Mouse (Mus musculus): ENCODE results near the gene Dolpp1. TPM values are rescaled to one million over a fixed set of nuclear protein-coding genes. Genes with fewer than 3 reads are reported as not detected.

Dolpp1 gene
- polyA plus RNA-seq, 1 experiment = 24.4 TPM

DNA sequence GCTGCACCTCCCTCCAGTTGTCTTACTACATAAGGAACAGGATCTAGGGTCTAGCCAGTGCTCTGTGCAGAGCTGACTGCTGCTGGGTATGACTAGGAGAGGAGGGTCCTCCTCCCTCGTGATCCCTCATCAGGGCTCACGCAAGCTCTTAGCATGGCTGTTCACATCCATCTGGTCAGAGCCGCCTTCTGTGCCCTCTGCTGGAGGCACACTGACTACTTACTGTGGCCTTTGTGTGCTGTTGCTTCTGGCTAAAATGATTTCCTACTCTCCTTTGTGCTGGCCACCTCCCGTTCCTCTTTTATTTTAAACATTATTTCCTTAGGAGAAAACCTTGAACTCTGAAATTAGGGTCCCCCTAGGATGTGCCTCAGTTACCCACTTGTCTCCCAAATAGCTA is 44.8 kb downstream of the Dolpp1 start:
- Histone ChIP-seq H3K27me3 (replicated peaks) (no peaks in the 10 kb centered on the region), H3K9me3 (no peaks in the 10 kb centered on the region), H3K36me3 (replicated peaks; ENCODE audit: low read length) (peaks cover 89% of the 10 kb centered on the region), H3K4me1 (peaks cover 48% of the 10 kb centered on the region), H3K4me3 (replicated peaks) (no peak overlapping the region)
- TF ChIP-seq FLI1 (IDR thresholded peaks at IDR 0.05; ENCODE audit: low read length) (no peak), GATA1 (IDR thresholded peaks at IDR 0.05; ENCODE audit: borderline replicate concordance, low read length) (no peak)

DNA sequence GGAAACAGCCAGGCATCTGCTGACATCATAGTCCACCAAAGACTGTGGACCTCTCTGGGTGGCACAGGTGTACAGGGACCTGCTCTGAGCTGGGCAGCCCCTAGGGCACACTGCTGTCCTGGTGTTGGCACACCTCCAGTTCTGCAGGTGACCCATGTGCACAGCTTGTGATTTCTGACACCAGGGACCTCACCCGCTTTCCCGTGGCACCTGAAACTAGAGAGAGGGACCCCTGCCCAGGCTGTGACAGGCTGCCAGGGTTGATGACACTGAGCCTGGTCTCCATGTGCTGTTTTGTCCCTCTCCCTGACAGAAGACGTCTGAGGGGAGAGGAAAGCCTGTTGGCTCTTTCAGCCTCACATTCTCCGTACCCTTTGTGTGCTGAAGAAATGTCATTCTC is 45.7 kb downstream of the Dolpp1 start:
- TF ChIP-seq GATA1 (IDR thresholded peaks at IDR 0.05; ENCODE audit: borderline replicate concordance, low read length) = no peak
- no peak for TF ChIP-seq FLI1 (IDR thresholded peaks at IDR 0.05; ENCODE audit: low read length)
- H3K27me3 ChIP-seq (replicated peaks) = no peaks in the 10 kb centered on the region
- H3K4me3 ChIP-seq (replicated peaks) = no peak overlapping the region
- H3K9me3 ChIP-seq = no peaks in the 10 kb centered on the region
- H3K36me3 ChIP-seq (replicated peaks; ENCODE audit: low read length) = peaks cover 89% of the 10 kb centered on the region
- H3K4me1 ChIP-seq = peaks cover 57% of the 10 kb centered on the region

DNA sequence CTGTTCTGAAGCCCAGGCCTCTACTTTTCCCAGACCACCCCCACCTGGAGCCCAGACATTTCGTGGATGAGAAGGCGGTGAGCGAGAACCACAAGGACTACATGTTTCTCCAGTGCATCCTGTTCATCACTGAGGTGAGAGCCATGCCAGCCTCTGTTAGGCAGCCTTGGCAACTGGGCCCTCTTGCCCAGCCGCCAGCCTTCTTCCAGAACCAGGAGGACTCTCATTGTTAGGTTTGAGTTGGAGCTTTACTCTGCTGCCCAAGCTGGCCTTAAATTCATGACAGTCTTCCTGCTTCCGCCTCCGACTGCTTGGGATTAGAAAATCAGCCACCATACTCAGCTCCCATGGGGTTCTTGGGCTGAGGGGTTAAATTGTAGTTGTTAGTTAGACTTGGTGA is 47.6 kb downstream of the Dolpp1 start:
- peaks cover 89% of the 10 kb centered on the region for H3K36me3 ChIP-seq (replicated peaks; ENCODE audit: low read length)
- H3K9me3 ChIP-seq = no peaks in the 10 kb centered on the region
- no peak overlapping the region for H3K4me3 ChIP-seq (replicated peaks)
- no peak for TF ChIP-seq FLI1 (IDR thresholded peaks at IDR 0.05; ENCODE audit: low read length)
- TF ChIP-seq GATA1 (IDR thresholded peaks at IDR 0.05; ENCODE audit: borderline replicate concordance, low read length) = no peak
- H3K27me3 ChIP-seq (replicated peaks) = no peaks in the 10 kb centered on the region
- peaks cover 62% of the 10 kb centered on the region for H3K4me1 ChIP-seq

DNA sequence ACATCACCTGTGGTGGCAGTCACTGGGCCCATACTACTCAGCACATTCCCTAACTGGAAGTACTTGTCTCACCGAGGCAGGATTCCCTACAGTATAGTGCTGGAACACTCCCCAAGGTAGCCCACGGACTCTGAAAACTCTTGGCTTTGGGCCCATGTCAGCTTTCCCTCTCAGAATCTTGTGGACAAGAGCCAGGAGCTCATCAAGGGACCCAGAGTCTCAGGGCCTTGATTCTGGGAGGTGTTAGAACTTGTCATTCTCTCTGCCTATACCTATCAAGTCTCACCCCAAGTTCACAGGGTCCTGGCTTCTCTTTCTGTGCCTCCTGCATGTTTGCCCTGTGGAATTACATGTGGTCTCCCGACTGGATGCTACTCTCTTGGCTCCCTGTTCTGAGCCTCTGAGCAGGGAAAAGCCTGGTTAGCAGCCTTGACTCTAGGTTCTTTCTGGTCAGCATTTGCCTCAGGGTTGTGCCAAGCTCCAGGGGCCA is 48.2 kb downstream of the Dolpp1 start:
- H3K27me3 ChIP-seq (replicated peaks) = no peaks in the 10 kb centered on the region
- H3K4me3 ChIP-seq (replicated peaks) = no peak overlapping the region
- peaks cover 62% of the 10 kb centered on the region for H3K4me1 ChIP-seq
- TF ChIP-seq FLI1 (IDR thresholded peaks at IDR 0.05; ENCODE audit: low read length) = no peak
- no peak for TF ChIP-seq GATA1 (IDR thresholded peaks at IDR 0.05; ENCODE audit: borderline replicate concordance, low read length)
- peaks cover 89% of the 10 kb centered on the region for H3K36me3 ChIP-seq (replicated peaks; ENCODE audit: low read length)
- H3K9me3 ChIP-seq = no peaks in the 10 kb centered on the region

DNA sequence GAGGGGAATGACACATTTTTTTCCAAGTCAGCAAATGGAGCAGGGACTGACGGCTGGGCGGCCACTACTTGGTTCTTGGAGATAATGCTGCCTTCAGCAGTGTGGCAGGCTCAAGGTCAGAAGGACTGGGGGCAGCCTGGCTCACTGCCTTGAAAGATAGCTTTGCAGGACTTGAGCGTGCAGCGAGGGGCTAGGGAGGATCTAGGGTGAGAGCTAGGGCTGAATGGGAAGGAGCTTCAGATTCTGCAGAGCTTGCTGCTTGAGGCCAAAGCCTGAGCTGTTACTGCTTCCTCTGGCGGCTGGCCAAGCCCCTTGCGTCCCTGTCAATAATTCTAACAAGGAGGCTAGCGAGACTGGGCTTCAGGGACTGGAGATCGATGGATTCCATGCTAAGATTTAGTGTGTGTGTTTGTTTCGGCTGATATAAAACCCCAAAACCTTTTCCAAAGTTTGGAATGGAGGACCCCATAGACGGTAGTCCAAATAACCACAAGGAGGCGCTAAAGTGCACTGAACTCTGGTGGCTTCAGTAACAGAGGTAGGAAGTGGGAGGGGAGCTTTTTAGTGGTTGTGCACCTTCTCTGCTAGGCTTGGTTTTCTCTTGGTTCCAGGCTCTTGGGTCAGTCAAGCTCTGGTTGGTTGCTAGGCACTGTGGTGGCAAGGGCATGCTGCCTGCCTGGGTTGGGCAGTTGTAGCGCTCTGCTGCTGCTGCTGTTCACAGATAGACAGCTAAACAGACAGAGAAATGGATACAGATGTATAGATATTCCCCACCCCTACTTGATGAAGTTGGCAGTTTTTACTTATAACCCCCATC is 48.9 kb downstream of the Dolpp1 start:
- Histone ChIP-seq H3K27me3 (replicated peaks) (no peaks in the 10 kb centered on the region), H3K36me3 (replicated peaks; ENCODE audit: low read length) (peaks cover 89% of the 10 kb centered on the region), H3K9me3 (no peaks in the 10 kb centered on the region), H3K4me3 (replicated peaks) (peak overlapping the region; percentile 83), H3K4me1 (peaks cover 60% of the 10 kb centered on the region)
- TF ChIP-seq GATA1 (IDR thresholded peaks at IDR 0.05; ENCODE audit: borderline replicate concordance, low read length) (no peak), FLI1 (IDR thresholded peaks at IDR 0.05; ENCODE audit: low read length) (no peak)

DNA sequence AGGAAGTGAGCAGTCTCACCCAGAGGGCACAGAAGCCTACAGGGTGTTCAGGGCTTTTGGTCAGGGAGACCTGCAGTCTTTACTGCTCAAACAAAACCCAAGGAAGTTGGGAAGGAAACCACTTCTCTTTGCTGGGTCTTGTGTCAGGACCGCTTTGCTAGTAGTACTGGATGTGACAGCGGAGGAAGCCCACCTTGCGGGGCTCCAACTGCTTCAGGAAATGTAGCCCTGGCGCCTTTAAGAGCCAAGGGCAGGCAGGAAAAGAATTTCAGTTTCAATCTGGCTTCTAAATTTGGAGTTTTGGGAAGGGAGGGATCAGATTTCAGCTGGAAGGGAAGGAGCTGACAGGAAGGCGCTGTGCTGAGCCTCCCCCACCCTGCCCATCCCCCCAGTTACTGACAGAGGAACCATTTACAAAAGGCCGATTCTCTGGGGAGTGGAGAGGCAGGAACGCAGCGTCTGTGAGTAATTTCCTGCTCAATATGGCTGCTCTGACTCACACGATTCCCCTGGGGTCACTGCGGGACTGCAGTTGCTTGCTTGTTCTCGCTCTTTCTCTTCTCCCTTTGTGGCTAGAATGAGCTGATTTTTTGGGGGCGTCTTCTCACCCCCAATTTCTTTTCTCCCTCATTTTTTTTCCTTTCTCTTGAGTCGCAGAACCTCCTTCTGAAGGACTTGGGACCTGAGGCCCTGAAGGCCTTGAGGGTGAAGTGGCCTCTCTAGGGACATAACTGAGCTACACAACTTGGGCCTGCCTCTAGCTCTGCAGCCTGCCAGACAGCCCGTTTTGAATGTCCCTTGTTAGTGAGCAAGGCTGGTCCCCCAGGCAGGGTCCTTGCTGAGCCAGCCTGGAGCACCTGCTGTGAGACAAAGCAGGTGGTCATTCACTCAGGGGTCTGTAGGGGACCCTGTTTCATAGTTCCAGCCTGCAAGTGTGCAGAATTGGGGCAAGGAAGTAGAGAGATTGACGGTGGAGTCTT is 49.8 kb downstream of the Dolpp1 start:
- Histone ChIP-seq H3K27me3 (replicated peaks) (no peaks in the 10 kb centered on the region), H3K4me1 (peaks cover 54% of the 10 kb centered on the region), H3K9me3 (no peaks in the 10 kb centered on the region), H3K4me3 (replicated peaks) (peak overlapping the region; percentile 83), H3K36me3 (replicated peaks; ENCODE audit: low read length) (peaks cover 90% of the 10 kb centered on the region)
- no peak for TF ChIP-seq GATA1 (IDR thresholded peaks at IDR 0.05; ENCODE audit: borderline replicate concordance, low read length)
- TF ChIP-seq FLI1 (IDR thresholded peaks at IDR 0.05; ENCODE audit: low read length) = no peak

DNA sequence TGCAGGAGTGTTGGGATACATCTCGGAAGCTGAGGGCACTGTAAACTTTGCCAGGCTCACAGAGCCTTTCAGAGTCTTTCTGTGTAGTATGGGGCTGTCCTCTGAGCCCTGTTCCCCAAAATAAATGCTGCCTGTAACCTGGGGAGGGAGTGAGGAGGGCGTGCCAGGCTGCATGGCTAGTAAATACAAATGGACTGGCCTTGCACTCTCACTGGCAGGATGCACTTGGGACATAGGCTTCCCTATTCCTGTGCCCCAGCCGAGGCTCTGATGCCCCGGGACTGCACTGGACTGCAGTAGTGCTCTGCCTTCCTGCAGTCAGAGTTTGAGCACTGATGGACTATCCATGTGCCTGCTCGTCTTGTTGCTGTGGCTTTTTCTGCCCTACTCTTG is 50.4 kb downstream of the Dolpp1 start:
- Histone ChIP-seq H3K36me3 (replicated peaks; ENCODE audit: low read length) (peaks cover 90% of the 10 kb centered on the region), H3K4me1 (peaks cover 51% of the 10 kb centered on the region), H3K4me3 (replicated peaks) (peak overlapping the region; percentile 83), H3K27me3 (replicated peaks) (no peaks in the 10 kb centered on the region), H3K9me3 (no peaks in the 10 kb centered on the region)
- TF ChIP-seq FLI1 (IDR thresholded peaks at IDR 0.05; ENCODE audit: low read length) = no peak
- no peak for TF ChIP-seq GATA1 (IDR thresholded peaks at IDR 0.05; ENCODE audit: borderline replicate concordance, low read length)

DNA sequence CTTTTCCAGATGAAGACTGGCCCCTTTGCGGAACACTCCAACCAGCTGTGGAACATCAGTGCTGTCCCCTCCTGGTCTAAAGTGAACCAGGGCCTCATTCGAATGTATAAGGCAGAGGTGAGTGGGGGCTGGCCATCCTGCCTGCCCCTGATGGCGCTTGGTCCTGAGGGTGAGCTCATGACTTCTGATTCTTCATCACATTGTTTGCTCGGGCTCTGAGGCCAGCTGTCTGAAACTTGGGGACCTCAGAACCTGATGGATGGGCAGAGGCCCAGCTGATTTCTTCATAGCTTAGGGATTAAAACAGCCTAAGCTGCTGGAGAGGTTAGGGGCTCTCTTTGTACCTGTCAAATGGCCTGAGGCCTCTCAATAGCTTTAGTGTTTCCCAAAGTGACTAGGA is 51.2 kb downstream of the Dolpp1 start:
- peaks cover 45% of the 10 kb centered on the region for H3K4me1 ChIP-seq
- H3K27me3 ChIP-seq (replicated peaks) = no peaks in the 10 kb centered on the region
- peaks cover 90% of the 10 kb centered on the region for H3K36me3 ChIP-seq (replicated peaks; ENCODE audit: low read length)
- H3K4me3 ChIP-seq (replicated peaks) = no peak overlapping the region
- TF ChIP-seq GATA1 (IDR thresholded peaks at IDR 0.05; ENCODE audit: borderline replicate concordance, low read length) (no peak), FLI1 (IDR thresholded peaks at IDR 0.05; ENCODE audit: low read length) (no peak)
- no peaks in the 10 kb centered on the region for H3K9me3 ChIP-seq

DNA sequence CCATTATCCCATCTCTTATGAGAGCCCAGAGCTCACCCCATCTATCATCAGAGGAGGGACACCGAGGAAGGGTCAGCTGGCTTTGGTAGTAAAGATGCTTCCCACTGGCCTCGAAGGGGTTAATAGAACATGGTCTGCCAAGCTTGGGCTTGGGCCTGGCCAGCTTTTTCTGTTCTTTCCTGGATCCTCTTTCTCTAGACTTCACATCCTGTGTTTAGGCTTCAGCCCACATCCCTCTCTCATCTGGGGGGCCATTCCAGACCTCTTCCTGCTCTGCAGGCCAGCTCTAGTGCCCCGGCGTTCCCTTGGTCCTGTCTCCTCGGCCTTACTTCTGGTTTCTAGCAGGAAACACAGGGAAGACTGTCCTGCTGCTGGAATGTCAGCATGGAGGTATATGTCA is 52.0 kb downstream of the Dolpp1 start:
- Histone ChIP-seq H3K36me3 (replicated peaks; ENCODE audit: low read length) (peaks cover 89% of the 10 kb centered on the region), H3K4me3 (replicated peaks) (no peak overlapping the region), H3K9me3 (peaks cover under 1% of the 10 kb centered on the region; the same call in 1 of the 2 replicates), H3K27me3 (replicated peaks) (no peaks in the 10 kb centered on the region), H3K4me1 (peaks cover 42% of the 10 kb centered on the region)
- TF ChIP-seq GATA1 (IDR thresholded peaks at IDR 0.05; ENCODE audit: borderline replicate concordance, low read length) (no peak), FLI1 (IDR thresholded peaks at IDR 0.05; ENCODE audit: low read length) (no peak)

Data from megakaryocyte, embryonic 14.5 days (primary cell).